Mouse (Mus musculus) myocyte (in vitro differentiated cells): ENCODE measurements around the gene Tyrobp.

Experiments used
- CEBPB ChIP-seq: IDR thresholded peaks from 2 replicates; pipeline ENCODE4 v1.6.1; 2011; ENCODE audit warnings: mild to moderate bottlenecking, moderate library complexity; ENCODE audit not compliant: poor library complexity, insufficient read depth, severe bottlenecking
- MAX ChIP-seq: IDR thresholded peaks from one replicate; pipeline ENCODE4 v1.6.1; 2011; ENCODE audit warnings: low read depth, mild to moderate bottlenecking, control low read depth
- POLR2A ChIP-seq: IDR thresholded peaks from one replicate; pipeline ENCODE4 v1.6.1; 2011; ENCODE audit warnings: low read depth, mild to moderate bottlenecking, control low read depth, moderate library complexity; ENCODE audit not compliant: insufficient read length
- POLR2AphosphoS2 ChIP-seq: IDR thresholded peaks from one replicate; pipeline ENCODE4 v1.6.1; 2011; ENCODE audit warnings: low read depth, control low read depth; ENCODE audit not compliant: insufficient read length
- REST ChIP-seq: IDR thresholded peaks from one replicate; pipeline ENCODE4 v1.6.1; 2011; ENCODE audit warnings: mild to moderate bottlenecking, control low read depth, moderate library complexity; ENCODE audit not compliant: insufficient read depth, insufficient read length
- USF1 ChIP-seq: IDR thresholded peaks from one replicate; pipeline ENCODE4 v1.6.1; 2011; ENCODE audit warnings: low read depth, mild to moderate bottlenecking, control low read depth, moderate library complexity

GRCm38 (mm10) chr7:30444154-30444970 is 30.8 kb downstream of the Tyrobp start:
- no peak for TF ChIP-seq POLR2AphosphoS2
- no peak for TF ChIP-seq CEBPB
- no peak for TF ChIP-seq POLR2A
- TF ChIP-seq USF1 = no peak
- TF ChIP-seq MAX = no peak
- no peak for TF ChIP-seq REST
